Mouse (Mus musculus) brown adipose tissue, adult 24 weeks (tissue): ENCODE measurements around the gene Med12. TPM values are rescaled to one million over a fixed set of nuclear protein-coding genes. Genes with fewer than 3 reads are reported as not detected.
"Not testable (repeated sequence)": the region's sequence is repeated elsewhere in the genome, so short reads cannot be mapped to it uniquely, and the experiment has no call there.

Experiments
- H3K27ac ChIP-seq: fragments of 200-500 bp; replicated peaks from 2 replicates; pipeline ENCODE4 v1.5.1; 2012; ENCODE audit warnings: low read depth, mild to moderate bottlenecking, low read length
- H3K4me1 ChIP-seq: fragments of 200-500 bp; 2 replicates; pipeline ENCODE4 v1.6.1; 2012; ENCODE audit warnings: low read length, mixed read lengths; ENCODE audit not compliant: control insufficient read depth, insufficient read depth, insufficient read length
- H3K4me3 ChIP-seq: fragments of 200-500 bp; 2 replicates; pipeline ENCODE4 v1.5.1; 2012; ENCODE audit warnings: low read depth, mild to moderate bottlenecking, low read length, moderate library complexity; ENCODE audit not compliant: insufficient read depth
- polyA plus RNA-seq: library from polyadenylated mRNA; stranded (reverse); fragments of >200 nt; gene quantifications from 2 replicates; pipeline ENCODE4 v1.2.4, GENCODE M21; 2012; ENCODE audit not compliant: missing spikeins, insufficient read depth, insufficient read length

Gene Med12
- polyA plus RNA-seq, 1 experiment = 21.8 TPM

GRCm38 (mm10) chrX:101325989-101326899 is 52.4 kb downstream of the Med12 start:
- H3K27ac ChIP-seq = no peak overlapping the region
- no peaks in the 10 kb centered on the region for H3K4me1 ChIP-seq
- no peak overlapping the region for H3K4me3 ChIP-seq

GRCm38 (mm10) chrX:101329372-101330028 is 55.7 kb downstream of the Med12 start:
- H3K4me3 ChIP-seq = no peak overlapping the region
- H3K27ac ChIP-seq = no peak overlapping the region
- H3K4me1 ChIP-seq = no peaks in the 10 kb centered on the region

- Histone ChIP-seq H3K4me3 (peak overlapping the region; percentile 70), H3K27ac (peak overlapping the region; percentile 99), H3K4me1 (no peaks in the 10 kb centered on the region)
These were observed 58.2 kb downstream of the Med12 start for GRCm38 (mm10) chrX:101332031-101332374.

- Histone ChIP-seq H3K27ac (peak overlapping the region; percentile 99), H3K4me1 (no peaks in the 10 kb centered on the region), H3K4me3 (peak overlapping the region; percentile 70)
These were observed 58.8 kb downstream of the Med12 start for GRCm38 (mm10) chrX:101332375-101333211.

- Histone ChIP-seq H3K4me3 (no peak overlapping the region), H3K27ac (no peak overlapping the region), H3K4me1 (no peaks in the 10 kb centered on the region)
These were observed 60.8 kb downstream of the Med12 start for GRCm38 (mm10) chrX:101334606-101335005.

- H3K27ac ChIP-seq = no peak overlapping the region
- H3K4me3 ChIP-seq = no peak overlapping the region
- H3K4me1 ChIP-seq = no peaks in the 10 kb centered on the region
These were observed 64.8 kb downstream of the Med12 start for GRCm38 (mm10) chrX:101338666-101339065.

- not testable (repeated sequence) for H3K4me3 ChIP-seq, H3K27ac ChIP-seq, H3K4me1 ChIP-seq
These were observed 69.0 kb downstream of the Med12 start for GRCm38 (mm10) chrX:101342837-101343236.

GRCm38 (mm10) chrX:101345456-101345855 is 71.6 kb downstream of the Med12 start:
- Histone ChIP-seq H3K4me1 (no peaks in the 10 kb centered on the region), H3K4me3 (no peak overlapping the region), H3K27ac (no peak overlapping the region)

GRCm38 (mm10) chrX:101346475-101346874 is 72.6 kb downstream of the Med12 start:
- H3K4me3 ChIP-seq = no peak overlapping the region
- no peaks in the 10 kb centered on the region for H3K4me1 ChIP-seq
- no peak overlapping the region for H3K27ac ChIP-seq

Other genes with a start within 250 kb of the Med12 start
- gene Tex11, start 214.4 kb upstream of the Med12 start, polyA plus RNA-seq = not detected in 2 replicates
- gene Slc7a3, start 188.0 kb upstream of the Med12 start, polyA plus RNA-seq = not detected in 2 replicates
- gene Snx12, start 51.5 kb upstream of the Med12 start, polyA plus RNA-seq = 22.9 and 36.5 TPM in 2 replicates
- 33.3 and 38.7 TPM in 2 replicates for gene Foxo4, start 19.5 kb upstream of the Med12 start, polyA plus RNA-seq
- gene Gm614, start 10.0 kb upstream of the Med12 start, polyA plus RNA-seq = not detected in 2 replicates
- gene Il2rg, start 5.8 kb upstream of the Med12 start, polyA plus RNA-seq = 2.9 and 5.0 TPM in 2 replicates
- gene Gm20489, start 5.0 kb upstream of the Med12 start, polyA plus RNA-seq = not detected in 2 replicates
- not detected in 2 replicates for gene Nlgn3, start 25.1 kb downstream of the Med12 start, polyA plus RNA-seq
- 0.87 TPM in 1 of 2 replicates, not detected in the other for gene Gjb1, start 102.3 kb downstream of the Med12 start, polyA plus RNA-seq
- 10.2 and 11.3 TPM in 2 replicates for gene Zmym3, start 146.8 kb downstream of the Med12 start, polyA plus RNA-seq
- gene Nono, start 155.3 kb downstream of the Med12 start, polyA plus RNA-seq = 67.0 and 71.0 TPM in 2 replicates
- 5.5 and 6.1 TPM in 2 replicates for gene Itgb1bp2, start 175.1 kb downstream of the Med12 start, polyA plus RNA-seq